Mouse (Mus musculus) embryo, embryonic 9.5 days (tissue): ENCODE measurements around the gene Phlda2.
A peak's percentile ranks its signal among the peaks of the same experiment; 100 is the strongest.

ENCODE experiments used
- DNase-seq: peaks from one replicate; pipeline ENCODE4 v3.0.0-alpha.2; 2017; ENCODE audit errors: extremely low spot score

Phlda2 gene

DNA sequence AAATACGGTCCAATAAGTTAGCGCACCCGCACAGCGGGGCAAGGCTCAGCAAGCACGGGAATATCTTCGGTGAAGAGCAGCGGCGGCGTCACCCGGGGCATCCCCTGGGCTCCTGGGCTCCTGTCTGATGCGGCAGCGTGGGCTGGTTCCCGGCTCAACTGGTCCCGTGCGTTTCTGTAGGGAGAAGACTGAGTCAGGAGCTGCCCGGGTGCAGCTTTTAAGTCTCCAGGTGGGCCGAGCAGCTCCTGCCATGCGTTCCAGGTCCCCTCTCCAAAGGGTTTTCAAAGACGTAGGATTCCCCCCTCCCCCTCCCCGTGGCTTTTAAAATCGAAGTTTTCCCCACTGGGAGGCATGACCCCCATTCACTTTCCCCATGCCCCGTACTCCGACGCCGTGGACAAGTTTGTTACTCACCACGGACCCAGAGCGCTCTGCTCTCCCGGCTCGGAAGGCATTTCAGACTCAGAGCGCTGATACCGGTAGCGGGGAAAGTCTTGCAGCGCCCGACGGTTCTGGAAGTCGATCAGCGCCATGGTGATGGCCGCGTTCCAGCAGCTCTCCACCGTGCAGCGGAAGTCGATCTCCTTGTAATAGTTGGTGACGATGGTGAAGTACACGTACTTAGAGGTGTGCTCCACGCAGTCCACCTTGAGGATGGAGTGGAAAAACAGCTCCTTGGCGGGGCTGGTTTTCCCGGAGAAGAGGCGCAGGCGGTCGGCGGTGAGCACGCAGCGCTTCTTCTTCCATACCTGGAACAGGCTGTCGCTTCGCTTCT, 1.1 kb downstream of the Phlda2 start:
- peak; percentile 51 for DNase-seq

DNA sequence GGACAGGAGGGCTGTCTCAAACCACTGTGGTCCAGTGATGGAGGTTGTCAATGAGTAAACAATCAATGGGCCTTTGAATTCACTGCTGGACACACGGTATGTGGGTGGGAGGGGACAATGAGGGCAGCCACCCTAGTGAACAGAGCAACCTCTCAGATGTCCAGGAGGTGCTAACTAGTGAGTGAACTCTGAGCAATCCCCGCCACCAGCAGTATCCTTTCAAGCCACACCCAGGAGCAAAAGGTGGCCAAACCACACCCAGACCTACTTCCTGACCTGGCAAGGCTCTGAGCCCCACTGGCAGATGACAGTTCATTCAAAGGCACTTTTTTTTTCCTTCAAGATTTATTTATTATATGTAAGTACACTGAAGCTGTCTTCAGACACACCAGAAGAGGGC, 2.0 kb downstream of the Phlda2 start:
- no peak for DNase-seq

DNA sequence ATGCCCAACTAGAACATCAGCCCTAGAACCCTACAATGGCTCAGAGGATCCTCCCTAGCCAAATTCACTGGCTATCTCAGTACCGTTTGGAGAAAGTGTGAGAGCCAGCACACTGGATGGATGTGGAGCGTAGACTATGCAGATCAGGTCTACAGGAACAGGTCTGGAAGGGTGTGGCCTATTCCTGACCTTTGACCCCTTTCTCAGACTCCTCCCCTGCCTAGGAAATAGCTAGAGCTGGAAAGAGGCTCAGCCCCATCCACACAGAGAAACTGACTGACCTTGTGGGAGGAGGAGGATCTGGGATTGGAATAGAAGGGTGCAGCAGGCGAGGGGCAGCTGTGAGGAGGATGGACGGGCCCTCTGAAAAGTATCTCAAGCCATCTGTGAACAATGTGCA, 4.4 kb downstream of the Phlda2 start:
- no peak for DNase-seq

DNA sequence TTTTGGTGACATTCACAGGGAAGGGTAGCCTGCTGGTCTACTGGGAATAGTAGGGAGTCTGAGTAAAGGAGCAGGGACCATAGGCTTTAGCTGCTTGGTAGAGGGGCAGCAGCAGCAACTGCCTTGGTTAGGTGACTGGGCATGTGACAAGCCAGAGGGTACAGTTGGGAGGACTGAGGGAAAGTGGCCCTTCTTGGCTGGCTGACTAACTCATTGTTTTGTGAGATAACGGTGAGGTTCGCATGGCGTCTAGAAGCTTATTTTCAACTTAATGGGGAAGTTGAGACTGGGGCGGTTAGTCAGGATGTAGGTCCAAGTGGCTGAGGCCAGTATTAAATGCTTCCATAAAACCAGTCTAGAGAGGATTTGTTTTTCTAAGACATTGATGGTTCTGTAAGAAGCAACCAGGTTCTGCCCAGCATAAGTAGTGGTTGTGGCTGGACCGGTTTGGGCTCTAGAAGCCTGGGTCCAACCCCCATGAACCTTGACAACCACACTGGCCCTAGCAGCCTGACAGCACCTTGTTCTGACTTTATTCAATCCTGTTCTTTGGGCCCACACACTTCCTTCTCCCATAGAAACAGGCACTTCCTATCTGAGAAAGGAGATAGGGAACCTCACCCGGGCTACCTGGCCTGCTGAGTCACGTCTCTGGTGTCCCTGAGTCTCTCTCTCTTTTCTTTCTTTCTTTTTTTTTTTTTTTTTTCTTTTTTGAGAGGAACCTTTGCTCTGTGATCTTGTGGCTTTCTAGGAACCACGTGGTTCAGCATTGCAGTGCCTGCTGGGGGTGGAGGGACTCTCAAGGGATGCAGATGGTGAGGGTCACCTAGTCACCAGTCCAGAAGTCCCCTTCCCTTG, 7.6 kb downstream of the Phlda2 start:
- no peak for DNase-seq

DNA sequence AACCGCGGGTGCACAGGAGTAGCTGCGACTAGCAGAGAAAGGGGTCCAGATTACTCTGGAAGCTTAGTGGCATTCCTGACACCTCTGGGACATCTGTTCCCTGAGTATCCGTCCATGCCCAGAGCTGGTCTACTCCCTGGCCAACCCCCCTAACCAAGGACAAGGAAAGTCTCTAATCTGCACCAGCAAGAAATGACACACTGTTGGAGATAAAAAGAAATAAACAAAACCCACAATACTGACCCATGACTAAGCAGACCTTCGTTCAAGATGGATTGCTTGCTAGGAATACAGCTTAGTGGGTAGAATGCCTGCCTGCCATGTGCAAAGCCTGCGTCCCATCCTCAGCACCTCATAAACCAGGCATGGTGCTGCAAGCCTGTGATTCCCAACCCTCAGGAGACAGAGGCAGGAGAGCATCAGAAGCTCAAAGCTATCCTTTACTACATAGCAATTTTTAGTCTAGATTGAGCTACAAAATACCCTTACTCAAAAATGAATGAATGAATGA, 9.3 kb downstream of the Phlda2 start:
- DNase-seq: no peak

DNA sequence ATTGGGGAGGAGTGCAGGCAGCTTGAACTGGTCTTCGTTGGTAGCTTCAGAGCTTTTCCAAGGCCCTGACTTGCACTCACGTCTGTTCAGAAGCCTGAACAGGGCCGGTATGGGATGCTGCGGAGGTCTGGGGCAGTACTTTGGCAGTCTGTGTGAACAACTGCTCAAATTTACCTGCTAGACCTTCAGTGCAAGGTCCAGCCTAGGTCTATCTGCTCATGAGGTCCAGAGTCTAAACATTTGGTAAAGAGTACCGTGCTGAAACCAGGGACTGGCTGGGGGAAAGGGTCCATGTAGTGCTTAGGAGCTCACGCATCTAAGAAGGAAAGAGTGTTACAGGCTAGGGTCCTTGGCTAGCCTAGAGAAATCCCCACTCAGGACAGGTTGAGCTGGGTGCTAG, 13.2 kb downstream of the Phlda2 start:
- DNase-seq: no peak

DNA sequence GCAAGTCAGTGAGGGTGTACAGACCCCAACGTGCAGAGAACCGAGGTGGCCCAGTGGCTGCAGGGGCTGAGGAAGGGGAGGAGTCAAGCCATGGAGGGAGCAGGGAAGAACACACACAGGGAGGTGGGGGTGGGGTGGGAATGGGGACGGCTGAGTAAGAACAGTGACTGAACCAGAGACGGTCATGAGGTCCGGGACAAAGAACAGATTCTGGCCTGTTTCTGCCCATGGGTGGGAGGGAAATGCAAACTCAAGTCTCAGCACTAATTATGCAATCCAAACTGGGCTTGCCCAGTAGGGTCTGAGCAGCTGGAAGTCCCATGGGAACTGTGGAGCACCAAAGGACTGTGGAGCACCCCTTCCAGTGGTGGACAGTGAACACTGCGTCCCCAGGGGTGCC, 20.4 kb downstream of the Phlda2 start:
- no peak for DNase-seq

DNA sequence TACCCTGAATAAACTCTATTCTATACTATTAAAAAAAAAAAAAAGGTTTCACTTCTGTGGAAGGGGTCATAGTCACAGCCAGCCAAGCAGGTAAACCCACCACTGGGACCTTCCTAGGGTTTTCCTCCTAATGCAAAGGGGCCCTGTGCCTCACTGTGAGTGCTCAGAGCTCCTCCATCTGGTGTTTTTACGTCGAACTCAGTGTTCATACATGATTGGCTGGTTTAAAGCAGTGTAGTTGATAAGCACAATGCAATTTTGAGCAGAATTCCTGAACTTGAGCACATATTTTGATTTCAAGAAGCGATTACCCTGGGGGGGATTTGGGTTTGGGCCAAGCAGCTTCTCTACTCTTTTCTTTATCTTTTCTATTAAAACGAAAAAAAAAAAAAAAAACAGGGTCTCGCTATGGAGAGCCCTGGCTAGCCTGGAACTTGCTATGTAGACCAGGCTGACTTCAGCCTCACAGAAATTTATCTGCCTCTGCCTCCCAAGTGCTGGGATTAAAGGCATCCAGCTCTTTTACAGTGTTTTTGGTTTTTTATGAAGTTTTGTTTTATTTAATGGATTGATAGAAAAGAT, 21.1 kb downstream of the Phlda2 start:
- DNase-seq: no peak

DNA sequence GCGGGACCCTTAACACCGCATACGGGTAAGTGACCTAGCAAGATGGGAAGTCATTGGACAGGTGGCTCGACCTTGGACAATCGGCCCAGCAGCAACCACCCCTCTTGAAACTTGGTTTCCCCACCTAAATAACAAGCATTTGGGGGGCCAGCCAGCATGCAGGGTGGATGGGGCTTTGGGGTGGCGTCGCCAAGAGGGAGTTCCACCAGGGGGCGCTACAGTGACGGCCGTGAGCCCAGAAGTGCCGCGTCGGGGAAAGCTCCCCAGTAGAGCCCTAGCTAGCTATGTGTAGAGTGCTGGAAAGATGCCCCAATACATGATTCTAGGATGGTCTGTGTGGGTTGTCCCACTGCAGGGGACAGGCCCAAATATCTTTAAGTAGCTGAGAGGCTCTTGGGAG, 22.5 kb downstream of the Phlda2 start:
- DNase-seq: no peak

DNA sequence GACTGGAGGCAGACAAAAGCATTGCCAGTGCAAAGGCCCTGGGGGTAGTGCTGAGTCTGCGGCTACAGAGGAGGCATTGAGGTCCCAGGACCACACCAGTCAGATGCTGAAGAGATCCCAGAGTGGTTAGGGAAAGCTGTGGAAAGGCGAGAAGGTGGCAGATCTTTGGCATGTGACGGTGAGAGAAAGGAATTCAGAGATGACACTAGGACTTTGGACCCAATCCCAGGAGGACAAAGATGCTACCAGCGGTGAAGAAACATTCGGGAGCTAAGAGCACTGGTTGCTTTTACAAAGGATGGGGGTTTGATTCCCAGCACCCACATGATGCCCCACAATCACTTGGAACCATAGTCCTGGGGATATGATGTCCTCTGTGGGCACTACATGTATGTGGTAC, 25.1 kb downstream of the Phlda2 start:
- no peak for DNase-seq

DNA sequence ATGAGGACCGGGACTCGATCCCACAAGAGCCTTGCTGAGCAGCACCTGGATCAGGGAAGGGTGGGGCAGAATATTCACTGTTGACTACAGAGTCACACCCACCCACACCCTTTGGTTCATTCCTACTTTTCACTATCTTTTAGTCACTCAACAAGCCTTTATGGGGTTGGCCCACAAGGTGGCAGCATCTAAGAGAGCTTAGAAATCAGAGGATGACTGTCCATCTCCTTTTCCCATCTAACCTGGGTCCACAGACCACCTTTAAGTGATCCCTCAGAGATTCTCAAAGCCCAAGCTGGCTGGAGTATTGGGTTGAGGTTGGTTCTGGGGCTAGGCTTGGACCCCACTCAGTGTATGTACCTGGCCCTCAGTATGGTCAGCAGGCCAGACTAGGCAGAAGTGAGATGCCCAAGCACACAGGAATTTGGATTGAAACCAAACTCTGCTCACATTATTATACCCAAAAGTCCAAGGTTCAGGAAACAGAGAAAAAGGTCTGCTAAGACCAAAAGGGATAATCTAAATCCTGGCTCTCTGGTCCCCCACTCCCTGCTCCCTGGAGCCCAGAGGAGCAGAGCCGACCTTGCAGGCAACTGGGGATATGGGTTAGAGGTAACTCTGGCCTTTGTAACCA, 26.1 kb downstream of the Phlda2 start:
- DNase-seq: no peak

DNA sequence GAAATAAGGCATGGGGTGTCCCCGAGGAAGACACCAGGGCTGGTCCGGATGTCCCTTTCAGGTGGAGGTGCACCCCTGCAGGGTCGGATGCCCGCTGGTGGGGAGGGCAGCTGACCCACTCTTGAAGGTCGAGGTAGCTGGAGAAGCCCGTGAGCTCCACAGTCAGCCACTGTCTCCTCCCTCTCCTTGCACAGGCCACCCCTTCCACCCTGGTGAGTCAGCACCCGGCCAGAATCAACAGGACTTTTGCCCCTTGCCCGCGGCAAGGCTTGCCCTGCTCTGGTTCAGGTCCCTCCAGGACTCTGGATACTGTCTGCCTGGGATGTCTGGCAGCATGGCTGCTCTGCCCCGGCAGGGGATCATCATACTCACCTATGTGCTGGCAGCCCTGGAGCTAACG, 27.1 kb downstream of the Phlda2 start:
- no peak for DNase-seq

DNA sequence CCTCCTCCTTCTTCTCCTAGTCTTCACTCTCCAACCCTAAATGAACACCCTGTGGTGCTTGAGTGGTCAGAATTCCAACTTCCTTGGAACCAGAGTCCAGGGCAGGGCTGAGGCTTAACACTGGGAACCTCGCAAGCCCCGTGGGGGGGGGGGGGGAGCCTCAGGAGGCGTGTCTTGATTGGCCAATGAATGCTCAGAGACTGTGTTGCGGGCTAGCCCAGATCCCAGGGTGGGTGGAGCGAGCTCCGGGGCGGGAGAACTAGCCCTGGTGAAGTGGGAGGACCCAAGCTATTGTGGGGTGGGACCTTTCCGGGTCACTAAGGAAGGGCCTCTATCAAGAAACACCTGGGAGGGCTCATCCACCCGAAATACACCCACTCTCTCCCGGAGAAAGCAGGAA, 28.1 kb downstream of the Phlda2 start:
- no peak for DNase-seq

DNA sequence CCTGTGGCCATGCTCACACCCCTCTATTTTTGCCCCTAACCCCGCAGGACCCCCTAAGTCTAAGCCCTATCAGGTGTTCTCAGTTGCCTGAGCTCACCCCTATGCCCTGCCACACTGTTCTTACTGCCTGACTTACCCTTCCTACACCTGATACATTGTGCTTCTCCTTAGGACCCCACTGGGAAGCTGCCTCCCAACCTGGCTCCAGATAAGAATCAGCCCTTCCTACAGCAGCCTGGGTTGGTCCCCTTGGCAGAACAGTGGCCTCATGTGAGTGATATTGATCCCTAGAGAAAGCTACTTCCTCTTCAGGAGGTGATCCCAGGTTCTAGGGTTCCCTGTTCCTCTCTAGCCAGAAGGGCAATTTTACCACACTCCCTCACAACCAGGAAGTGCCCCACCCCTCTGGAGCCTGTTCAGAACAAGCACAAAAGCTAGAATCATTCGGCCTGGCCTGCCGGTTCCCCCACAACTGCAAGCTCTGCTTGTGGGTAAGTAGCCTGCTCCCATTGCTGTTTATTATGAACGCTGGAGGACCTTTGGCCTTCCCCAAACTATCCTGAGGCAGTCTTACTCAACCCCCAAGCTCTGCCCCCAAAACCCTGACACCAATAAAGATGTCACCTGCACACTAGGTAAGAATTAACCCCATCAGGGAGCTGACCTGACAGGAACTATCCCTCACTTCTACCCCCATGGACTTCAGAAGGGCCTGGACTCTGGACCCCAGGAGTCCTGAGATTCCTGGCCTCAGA, 29.4 kb downstream of the Phlda2 start, which contains the start of gene Slc22a18:
Gene Slc22a18, plus strand, starts transcription at position 390 of the 755 bp plus-strand sequence.
- DNase-seq: no peak

DNA sequence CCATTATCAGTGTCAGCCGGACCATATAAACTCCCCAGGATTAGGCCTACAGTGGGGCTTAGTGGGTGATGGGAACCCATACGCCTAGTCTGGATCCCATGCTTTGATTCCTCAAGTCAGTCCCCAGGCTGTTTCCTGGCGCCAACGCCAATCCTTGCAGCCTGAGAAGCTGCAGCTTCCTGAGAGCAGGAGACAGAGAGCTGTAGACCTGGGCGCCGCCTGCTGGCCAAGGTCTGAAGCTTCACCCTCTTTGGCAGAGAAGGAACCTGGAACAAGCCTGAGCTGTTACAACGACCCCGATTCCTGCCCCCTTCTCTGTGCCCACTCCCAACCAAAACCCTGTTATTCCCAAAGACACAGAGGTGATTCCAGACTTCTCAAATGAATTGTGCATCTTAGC, 33.0 kb downstream of the Phlda2 start:
- peak; percentile 71 for DNase-seq

DNA sequence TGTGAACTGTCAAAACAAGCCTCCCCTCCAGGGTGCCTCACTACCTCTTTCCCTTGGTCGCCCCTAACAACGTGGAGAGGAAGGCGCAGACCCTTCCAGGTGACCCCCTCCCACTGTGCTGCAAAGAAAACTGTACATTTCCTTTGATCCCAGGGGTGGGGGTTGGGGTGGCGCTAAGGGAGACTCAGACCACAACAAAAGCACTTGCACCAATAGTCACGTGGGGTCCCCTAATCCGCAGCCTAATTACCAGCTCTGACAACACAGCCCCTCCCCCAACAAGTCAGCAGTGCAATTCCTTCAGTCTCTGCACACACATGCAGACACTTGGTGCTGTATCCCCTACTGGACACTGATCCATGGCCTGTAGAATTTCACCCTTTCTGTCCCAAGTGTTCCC, 35.2 kb downstream of the Phlda2 start:
- peak; percentile 35 for DNase-seq

DNA sequence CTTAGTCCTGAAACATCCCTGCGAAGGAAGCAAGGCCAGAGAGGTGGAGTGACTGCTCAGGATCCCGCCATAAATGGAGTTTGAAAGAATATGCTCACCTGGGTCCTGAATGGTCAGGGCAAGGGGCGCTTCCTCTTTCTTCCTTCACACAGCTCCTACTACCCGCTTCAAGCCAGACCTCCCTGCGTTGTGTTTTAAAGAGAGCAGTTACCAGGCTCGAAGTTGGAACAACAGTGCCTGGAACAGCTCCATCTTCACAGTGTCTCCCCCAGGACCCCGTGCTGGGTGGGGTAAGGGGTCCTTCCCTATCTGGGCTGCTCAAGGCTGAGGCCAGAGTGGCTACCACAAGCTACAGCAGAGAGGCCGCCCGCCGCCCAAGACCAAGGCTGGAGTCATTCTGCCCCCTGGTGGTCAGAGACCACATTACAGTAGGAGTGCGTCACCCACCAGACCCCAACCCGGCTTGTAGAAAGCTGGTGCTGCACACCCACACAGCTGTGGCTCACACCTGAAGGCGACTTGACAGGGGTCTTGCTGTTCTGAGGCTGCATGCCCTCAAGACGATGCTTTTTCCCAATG, 36.8 kb downstream of the Phlda2 start:
- DNase-seq: peak; percentile 86

DNA sequence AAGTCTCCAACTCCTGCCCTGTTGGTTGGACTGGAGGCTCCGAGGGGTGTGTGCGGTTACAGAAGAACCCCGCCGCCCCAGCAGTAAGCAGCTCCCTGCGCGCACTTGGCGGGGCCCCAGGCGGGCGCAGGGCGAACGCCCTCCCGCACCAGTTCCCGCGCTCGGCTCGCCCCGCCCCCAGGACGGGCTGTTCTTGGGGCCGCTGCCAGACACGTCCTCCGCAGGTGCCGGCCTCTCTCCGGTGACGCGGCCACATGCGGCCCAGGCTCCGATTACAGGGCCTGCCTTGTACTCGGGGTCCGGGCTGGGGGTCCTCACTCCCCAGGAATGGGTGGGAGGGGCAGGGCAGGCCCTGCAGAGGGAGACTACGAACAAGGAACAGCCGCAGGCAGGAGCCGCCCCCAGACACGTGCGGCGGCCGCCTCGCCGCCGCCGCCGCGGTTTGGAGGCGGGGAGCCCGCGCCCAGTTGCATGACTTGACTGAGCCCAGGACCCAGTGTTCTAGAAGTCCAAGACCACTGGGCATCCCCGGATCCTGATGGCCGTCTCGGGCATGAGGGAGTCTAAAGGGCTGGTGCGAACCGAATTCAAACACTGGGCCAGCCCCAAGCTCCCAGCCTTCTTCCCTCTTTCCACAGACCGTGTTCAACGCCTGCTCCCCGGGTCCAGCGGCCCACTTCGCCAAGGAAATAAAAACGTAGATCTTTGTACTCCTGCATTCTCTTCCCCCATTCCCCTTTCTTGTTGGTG, 38.0 kb downstream of the Phlda2 start:
- peak; percentile 74 for DNase-seq

DNA sequence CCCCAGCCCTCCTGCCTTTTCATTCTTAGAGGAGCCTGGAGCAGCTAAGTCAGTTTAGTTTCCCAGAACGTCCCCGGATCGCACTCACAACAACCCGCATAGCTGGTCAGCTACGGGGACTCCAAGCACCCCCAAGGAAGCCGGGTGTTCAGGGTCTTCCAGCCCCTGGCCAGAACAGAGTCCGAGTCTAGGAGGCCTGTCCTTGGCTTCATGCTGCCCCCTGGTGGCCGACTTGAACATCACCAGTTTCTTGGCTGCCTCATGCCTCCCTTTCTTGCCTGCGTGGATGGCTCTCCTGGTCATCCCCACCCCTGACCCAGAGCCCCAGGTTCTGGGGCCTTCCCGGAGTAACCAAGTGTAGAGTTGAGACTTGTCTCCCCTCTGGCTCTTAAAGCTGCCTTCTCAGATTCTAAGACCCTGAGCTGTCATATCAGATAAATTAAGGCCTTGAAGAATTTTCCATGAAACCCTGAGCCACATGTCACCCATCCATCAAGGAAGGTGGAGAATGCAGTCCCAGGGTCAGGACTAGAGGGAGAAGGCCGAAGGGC, 39.0 kb downstream of the Phlda2 start:
- peak; percentile 84 for DNase-seq

DNA sequence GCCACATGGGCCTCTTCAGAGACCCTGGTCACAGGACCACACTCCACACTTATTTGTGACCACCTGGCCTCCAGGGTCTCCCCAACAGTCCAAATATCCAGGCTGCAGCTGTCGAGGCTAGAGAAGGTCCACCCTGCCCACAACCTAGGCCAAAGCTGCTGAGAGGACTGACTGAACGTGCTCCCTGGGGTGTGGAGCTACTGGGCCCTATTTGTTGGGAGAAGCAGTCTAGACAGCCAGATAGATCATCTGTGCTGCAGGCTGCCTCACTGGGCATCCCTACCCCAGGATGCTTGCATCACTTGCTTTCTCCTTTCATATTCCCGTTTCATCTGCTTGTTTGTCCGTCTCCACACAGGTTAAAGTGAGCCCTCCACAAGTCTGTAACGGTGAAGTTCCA, 40.4 kb downstream of the Phlda2 start:
- DNase-seq: no peak
